Mouse (Mus musculus) testis, adult 2 months (tissue): ENCODE data around the gene Tpx2.

Experiments used
- CTCF ChIP-seq: fragments of 200-500 bp; IDR thresholded peaks from 2 replicates; pipeline ENCODE4 v1.5.1; 2012; ENCODE audit warnings: low read depth, mild to moderate bottlenecking, inconsistent platforms, low read length, moderate library complexity; ENCODE audit not compliant: control insufficient read depth, insufficient read depth, insufficient replicate concordance
- POLR2A ChIP-seq: fragments of 200-500 bp; IDR thresholded peaks from 2 replicates; pipeline ENCODE4 v1.6.1; 2012; ENCODE audit warnings: low read depth, mild to moderate bottlenecking, inconsistent platforms, low read length, moderate library complexity; ENCODE audit not compliant: control insufficient read depth

GRCm38 (mm10) chr2:152903586-152903985 lies 55.8 kb downstream of the Tpx2 start:
- no peak for TF ChIP-seq CTCF
- TF ChIP-seq POLR2A, result no peak
